In the genomic region with DNA sequence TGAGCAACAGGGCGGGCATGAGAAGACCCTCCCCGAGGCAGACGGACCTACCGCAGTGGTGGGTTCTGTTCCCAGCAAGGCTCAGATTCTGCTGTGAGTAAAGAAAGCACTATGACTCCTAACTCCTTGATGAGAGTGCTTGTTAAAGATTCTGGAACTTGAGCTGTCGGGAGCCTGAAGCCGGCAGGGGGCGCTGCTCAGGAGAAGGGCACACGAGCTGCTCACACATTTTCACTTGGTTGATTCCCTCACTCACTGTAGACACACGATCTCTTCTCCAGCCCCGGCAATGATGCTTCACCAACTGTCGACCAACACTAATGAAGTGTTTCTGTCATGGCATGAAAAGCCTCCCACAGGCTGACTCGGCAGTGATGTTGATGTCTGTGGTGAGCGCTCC, we compare ENCODE assay signal across 9 mouse cellular contexts.
DNase-seq lines count a peak whose midpoint lies in the region; TF ChIP-seq lines count a peak whose summit lies in the region.
"Had no signal": no experiment of that assay in that cellular context is flagged by ENCODE, and none has a peak within 500 bp of the region (broad histone marks: within the 10 kb centered on the region; RNA-seq: fewer than 3 reads in every experiment).

No protein-coding gene starts in this region.

- TF ChIP-seq POLR2A in cortical plate, adult 2 months (IDR thresholded peaks at IDR 0.05; ENCODE audit: extremely low read depth, insufficient read depth, low read length): no peak

- DNase-seq in heart, adult 18-20 months: peak; percentile 25 to 71
- no peak for DNase-seq in heart, postnatal 25 days (ENCODE audit: low spot score)
- DNase-seq in adrenal gland, adult 18-20 months (ENCODE audit: low spot score in 2 of 2): peak; percentile 72 to 73
- DNase-seq in heart, postnatal 10 days: peak; percentile 37 to 71
- peak; percentile 21 for DNase-seq in left cerebral cortex, adult 11 months (ENCODE audit: low spot score)
- peak; percentile 56 for DNase-seq in mesoderm, embryonic 11.5 days (ENCODE audit: low read depth, low spot score)
- DNase-seq in testis, postnatal 10 days (ENCODE audit: low spot score): peak; percentile 85

- no peak overlapping the region for H3K27ac ChIP-seq in cortical plate, adult 2 months (ENCODE audit: insufficient read depth, low read length)
- H3K27ac ChIP-seq: limb, embryonic 13.5 days had no signal

- intact Hi-C loops in heart, postnatal 25 days (cut with DNase I): loop anchor here (1.0 kb wide), 1 partner anchor 127 kb away; no protein-coding TSS in a partner anchor
- intact Hi-C loops in heart, postnatal 10 days (cut with DNase I): loop anchor here (1.0 kb wide), 1 partner anchor 127 kb away; no protein-coding TSS in a partner anchor

- peak; percentile 58 for TF ChIP-seq CTCF in cortical plate, adult 2 months (IDR thresholded peaks at IDR 0.05; ENCODE audit: extremely low read depth, insufficient read depth, low read length)

- H3K4me1 ChIP-seq in cortical plate, adult 2 months (ENCODE audit: control insufficient read depth, insufficient read depth, low read length): no peaks in the 10 kb centered on the region

- H3K4me3 ChIP-seq in cortical plate, adult 2 months (ENCODE audit: insufficient read depth, low read length): no peak overlapping the region
- H3K4me3 ChIP-seq: limb, embryonic 13.5 days had no signal
